Mouse (Mus musculus) ovary, postnatal 36 days (tissue): ENCODE data around the gene Reln.
A peak's percentile ranks its signal among the peaks of the same experiment; 100 is the strongest.

ENCODE experiments used
- DNase-seq: peaks from one replicate; pipeline ENCODE4 v3.0.0; 2022; ENCODE audit warnings: low spot score, mixed read lengths

Gene Reln

DNA sequence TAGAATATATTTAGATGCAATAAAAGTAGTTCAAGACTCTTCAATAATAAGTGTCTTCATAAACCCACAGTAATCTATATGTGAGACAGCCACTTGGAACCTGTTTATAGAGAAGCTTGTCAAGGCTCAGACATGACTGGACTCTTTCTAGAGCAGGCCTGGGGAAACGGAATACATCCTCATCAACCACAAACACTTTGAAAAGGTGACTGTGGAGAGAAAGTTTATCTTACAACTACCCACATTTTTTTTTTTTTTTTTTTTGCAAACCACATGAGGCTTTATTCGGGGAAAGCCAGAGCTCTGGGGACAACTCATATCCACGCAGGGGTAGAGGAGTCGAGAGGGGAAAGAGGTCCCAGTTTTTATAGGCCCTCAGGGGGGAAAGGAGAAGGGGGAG, 36.6 kb downstream of the Reln start:
- no peak for DNase-seq

DNA sequence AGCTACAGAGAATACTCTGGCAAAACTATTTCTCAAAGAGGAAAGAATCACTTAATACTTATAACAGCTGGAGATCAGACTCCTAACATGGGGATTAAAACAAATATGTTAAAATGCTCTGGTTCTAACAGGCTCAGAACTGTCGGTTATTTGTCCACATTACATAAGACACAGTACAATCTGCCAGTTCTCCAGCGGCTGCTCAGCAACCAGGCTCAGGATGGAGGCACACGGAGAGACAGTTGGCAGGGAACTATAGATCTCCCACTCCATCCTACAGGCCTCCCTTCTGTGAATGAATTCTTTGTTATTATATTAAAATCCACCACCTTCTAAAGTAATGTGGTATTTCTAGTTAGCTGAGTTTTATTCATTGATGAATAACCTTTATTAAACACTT, 37.4 kb downstream of the Reln start:
- DNase-seq, result no peak

DNA sequence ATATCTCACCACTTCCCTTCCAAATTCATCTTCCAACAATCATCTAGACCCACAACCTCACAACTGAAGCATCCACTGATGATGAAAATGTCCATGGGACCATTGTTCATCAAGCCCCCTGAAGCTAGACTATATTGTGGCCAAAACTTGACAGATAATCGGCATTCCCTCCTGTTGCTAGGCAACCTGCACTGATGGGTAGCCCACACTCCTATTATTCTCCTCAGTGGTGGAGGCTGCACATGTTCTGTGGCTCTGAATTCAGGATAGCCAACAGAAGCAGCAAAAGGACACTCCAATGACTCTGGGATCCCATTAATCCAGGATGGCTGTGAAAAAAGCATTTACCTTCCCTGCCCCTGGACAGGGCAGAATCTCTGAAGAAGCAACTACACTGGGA, 40.8 kb downstream of the Reln start:
- no peak for DNase-seq

DNA sequence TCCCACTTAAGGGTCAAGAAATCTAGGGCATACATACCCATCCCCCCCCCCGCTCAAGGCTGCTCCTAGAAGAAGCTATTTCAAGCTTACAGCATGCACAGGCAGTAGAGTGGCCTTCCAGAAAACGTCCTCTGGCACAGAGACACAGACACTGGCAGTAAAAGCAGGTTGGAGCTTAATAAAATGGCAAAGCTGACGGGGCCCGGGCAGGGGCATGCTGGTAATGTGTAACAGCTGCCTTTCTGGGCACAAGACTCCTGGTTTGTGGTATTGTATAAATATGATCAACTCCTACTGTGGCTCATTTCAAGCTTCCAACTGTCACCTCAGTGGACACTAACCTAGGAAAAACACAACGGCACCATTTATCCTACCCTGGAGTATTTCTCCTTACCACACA, 42.2 kb downstream of the Reln start:
- no peak for DNase-seq

DNA sequence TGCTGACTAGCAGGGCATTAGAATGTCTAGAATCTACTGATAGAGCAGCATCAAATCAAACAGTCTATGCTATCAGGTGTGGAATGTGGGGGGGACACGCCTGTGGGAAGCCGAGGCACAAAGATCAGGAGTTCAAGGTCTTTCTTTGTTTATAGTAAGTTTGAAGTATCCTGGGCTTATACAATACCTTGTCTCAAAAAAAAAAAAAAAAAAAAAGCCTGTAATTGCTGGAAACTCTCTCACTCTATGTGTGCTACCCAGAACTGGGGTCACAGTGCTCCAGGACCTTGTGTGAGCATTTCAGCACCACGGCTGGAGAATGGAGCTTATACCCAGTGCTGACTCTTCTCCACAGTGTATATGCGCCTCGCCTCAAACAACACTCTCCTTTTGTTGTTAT, 43.7 kb downstream of the Reln start:
- no peak for DNase-seq

DNA sequence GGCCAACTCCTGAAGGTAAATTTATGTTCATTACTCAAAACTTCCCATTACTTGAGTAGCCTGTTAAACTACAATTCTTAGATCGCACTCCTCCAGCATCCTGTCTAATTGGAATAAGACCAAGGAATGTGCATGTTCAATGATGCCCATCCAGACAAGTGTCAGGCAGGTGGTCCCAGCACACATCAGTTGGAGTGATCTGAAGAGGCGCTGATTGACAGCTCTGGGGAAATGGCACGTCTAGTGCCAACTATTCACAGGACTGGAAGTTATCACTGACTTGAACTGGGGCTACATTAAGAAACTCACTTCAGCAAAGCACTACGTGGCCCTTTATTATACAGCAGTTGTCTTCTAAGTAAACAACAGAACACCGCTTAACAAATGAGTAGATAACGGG, 44.5 kb downstream of the Reln start:
- no peak for DNase-seq

DNA sequence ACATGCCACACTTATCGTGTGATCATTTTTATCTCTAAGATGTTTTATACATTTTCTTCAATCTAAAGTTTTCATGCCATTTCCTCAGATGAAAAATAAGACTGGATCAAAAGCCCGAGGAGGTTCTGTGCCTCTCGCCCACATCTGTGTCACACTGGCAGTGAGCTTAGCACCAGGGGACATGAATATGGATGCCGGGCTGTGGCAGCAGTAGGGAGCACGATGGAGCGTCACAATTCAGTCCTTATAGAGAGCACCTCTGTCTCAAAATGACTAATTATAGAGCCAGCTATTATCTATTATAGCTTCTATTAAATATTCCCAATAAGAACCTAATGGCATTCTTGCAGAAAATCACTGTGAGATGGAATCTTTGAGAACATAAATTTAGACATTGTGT, 49.3 kb downstream of the Reln start:
- no peak for DNase-seq

DNA sequence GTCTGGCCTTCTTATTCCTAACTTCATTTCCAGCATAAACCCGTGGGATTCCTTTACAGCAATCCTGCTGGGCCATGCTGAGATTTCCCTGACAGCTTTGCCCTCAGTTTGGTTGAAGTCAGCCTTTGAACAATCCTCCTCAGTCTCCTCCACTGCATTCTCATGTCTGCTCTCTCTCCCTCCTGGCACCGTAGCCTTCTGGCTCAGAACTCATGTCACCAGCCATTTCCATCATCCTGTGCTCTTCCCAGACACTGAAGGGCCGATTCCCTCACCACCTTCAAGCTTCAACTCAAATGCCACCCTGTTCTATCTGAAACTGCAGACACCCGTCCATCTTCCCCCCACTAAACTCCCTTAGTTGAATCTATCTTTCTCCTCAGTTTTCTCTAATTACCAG, 53.1 kb downstream of the Reln start:
- no peak for DNase-seq

DNA sequence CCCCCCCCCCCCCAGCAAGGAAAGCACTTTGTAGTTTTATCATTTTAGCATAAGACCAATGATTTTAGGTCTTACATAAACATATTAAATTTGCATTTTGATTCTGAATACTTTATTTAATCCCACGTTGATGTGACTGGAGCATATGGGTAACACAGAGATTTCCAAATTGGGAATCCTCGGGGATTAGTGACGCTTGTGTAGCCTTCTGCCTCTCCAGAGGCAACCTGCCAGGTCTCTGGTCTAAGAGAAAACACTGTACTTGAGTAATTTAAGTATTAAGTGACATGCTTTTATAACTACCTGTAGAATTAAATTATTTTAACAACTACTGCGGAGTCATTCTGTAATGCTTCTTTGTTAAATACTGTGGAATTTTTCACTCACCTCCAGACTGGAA, 59.1 kb downstream of the Reln start:
- no peak for DNase-seq

DNA sequence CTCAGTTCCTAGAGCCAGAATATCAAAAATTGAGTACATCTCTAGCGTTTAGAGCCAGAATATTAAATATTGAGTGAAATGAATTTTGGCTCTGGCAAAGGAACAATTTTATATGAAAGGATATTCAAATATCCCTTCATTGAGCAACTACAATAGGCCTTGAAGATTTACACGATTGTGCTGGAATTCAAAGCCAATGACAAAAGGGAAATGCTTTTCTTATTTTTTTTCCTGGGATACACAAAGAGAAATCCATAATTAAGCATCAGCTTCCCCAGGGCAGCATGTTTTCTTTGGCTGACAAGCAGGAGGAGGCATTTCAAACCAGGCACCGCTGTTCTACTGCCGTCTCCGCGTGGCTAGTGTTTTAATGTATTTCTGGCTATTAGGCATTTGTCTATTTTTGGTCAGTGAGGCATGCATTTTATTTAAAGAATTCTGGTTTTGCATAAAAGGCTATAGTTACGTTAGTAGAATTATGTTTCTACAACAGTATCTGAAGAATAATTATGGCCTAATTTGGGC, 62.3 kb downstream of the Reln start:
- DNase-seq, result no peak

DNA sequence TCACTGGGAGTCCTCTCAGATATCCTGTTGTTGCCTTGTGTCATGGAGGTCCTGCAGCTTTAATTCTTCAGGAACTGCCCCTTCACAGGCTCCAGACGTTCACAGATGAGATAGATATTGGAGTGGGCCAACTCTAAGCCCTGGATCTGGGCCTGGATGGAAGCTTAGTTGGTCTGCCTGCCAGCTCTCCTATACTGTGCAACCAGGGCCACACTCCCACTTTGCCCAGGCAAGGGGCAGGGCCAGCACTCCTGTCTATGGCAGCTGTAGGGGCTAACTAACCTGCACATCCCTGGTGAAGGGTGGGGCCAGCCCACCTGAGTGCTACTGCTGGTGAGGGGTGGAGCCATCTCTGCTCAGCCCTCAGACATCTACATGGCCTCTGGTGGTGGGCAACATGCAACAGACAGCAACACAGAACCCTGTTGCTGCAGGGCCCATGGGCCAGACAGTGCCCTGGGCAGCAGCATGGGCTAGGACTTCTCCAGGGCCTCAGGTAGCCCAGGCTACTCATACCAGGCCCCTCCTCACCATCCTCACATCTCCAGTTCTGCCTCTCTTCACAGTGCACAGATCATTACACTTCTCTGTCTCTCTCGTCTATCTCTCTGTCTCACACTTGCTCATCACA, 63.9 kb downstream of the Reln start:
- DNase-seq, result no peak

DNA sequence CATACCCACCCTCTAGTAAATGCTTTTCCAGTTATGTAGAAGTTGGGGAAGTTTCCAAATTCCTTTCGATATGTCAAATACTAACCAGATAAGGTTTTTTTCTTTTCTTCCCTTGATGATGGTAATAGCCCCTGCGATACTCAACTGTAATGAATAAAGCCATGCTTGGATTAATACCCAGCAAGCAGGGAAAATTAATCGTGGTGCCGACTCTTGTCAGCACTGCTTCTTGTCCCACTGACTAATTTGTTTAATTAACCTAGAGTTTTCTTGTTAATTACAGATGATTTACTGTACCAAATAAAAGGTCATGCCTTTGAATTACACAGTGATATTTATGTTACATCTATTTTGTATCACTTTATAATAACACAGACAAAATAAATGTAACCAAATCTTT, 65.3 kb downstream of the Reln start:
- DNase-seq, result no peak

DNA sequence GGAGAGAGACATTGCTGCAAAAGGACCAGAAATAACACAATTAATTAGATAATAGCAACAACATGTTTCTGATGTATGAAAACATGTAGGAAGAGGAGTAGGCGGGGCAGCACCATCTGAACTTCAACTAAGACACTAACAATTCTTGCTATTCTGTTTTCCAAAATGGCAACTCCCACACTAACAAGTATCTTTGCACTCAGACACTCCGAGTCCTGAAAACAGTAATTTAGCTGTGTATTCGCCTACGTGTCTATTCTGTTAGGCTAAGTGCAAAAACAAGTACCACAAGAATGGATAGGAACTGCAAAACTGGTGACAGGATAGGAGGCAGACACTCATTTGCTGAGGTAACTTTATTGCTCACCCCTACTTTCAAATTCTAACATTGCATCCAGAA, 70.4 kb downstream of the Reln start:
- DNase-seq, result no peak

DNA sequence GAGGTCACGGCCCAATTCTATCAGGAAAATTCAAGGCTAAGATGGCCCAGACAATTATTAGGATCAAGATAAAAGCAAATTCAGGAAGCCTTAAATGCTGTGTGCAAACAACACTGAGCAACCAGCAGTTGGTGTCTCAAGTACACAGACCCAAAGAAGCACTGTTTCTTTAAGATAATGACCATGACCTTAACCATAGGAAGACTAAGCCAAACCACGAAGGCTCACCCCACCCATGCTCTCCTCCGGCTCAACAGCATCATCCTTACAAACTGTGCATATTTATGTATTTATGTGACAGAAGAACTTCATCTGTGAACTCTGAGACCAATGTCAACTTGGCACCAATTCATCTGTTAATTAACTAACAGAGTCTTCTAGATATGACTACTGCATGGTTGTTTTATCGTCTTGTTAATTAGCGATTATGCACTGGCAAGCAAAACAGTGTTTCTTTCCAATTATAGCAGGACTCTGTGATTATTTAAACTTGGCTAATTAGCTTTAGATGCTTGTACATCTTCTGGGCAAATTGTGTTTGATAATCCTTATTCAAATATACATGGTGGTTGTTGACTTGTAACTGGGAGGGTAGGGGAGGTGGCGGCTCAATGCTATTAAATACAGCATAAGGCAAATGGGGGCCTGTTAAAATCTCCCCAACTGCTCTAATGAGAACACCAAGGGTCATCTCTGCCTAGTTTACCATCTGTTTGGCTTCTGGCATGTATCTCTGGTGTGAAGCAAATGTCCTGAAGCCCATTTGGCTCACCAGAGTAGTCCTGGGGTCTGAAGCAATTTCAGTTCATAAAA, 77.8 kb downstream of the Reln start:
- DNase-seq, result no peak

DNA sequence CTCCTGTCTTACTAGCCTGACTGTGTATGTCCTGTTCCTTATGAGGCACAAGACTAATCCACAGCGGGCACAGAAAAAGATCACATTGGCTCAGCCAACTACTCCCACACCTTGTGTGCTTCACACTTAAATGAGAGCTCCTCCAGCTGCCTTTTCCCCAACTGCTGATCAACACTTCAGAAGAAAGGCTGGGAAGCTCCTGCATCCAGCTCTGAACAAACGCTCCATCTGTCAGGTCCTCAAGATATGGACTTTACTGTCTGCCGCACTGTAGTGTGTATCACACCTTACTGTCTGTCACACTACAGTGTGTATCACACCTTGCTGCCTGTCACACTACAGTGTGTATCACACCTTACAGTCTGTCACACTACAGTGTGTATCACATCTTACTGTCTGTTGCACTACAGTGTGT, 82.1 kb downstream of the Reln start:
- DNase-seq, result no peak

DNA sequence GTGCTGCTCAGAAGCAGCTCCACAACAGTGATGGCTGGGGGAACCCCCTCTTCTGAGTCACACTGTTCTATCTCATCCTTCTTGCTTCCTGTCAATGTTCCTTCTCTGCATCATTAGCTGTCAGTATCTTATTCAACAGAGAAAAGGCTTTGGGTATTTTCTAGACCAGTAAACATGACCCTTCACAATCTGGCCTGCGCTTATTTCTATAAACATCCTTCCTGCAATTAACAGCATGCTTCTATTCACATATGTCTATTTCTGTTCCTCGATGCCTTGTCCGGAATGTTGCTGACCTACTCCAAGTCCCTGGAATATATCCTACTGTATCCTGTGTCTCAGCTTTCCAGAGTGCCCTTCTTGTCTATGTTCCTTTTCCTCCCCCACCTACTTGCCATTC, 89.2 kb downstream of the Reln start:
- no peak for DNase-seq

DNA sequence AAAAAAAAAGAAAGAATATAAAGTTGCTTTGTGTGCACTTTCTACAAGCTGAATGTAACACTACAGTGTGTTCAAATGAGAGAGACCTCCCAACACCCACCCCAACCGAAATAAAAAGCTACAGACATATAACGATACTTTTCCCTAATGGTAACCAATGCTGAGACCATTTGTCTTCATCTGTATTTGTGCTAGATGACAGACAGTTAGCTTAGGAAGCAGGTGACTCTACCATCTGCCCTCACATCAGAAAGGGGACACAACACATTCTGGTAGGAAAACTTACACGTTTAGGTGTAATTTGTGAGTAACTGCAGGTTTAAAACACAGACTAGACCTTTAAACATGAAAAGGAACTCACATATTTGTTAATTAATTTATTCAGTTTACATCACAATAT, 90.6 kb downstream of the Reln start:
- no peak for DNase-seq

DNA sequence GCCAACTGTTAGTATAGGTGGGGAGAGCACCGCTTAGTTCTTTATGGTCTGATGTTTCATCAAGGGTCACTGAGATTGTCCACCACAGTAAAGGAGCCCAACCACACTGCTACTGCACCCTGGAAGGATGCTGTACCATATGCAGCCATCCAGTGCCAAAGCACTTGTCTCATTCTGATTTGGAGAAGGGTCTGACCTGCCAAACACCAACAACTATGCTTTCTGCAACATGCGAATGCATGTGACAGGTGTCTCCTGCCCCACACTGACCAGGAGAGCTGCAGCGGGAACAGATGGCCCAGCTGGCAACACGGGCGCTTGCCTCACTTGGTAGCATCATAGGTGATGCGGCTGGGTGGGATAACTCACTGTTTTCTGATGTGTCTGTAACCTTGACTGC, 91.2 kb downstream of the Reln start:
- no peak for DNase-seq

DNA sequence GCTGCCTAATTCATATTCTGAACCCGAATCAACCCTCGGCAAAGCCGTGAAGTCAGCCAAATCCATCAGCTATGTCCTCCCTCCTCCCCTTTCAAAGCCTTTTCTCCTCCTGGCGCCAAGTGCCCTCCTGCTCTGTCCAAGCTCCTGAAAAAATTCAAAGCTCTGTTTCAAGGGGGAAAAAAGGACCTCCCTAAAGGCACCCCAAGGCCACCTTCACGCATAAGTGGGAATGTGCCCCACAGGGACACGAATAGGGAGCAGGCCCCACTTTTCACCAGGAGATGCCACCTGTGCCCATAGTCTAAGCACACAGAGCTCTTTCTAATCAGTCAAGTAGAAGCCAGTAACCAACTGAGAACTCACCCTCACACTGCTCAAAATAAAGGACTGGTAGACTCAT, 96.7 kb downstream of the Reln start:
- no peak for DNase-seq

DNA sequence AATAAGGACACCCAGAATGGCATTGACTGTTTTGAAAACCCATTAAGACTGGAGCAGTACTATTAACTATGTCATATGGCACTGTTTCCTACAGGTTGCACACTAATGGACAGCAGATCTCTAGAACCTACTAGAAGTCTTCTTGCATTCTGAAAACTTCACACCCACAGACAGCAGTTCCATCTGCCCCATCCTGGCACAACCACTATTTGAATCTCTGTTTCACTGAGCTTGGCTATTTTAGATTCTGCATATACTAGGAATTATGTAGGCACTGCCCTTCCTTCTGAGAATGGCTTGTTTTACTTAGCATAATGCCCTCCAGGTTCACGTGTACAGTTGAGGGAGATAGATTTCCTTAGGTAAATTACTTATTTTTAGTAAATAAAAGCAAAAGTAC, 99.4 kb downstream of the Reln start:
- no peak for DNase-seq

DNA sequence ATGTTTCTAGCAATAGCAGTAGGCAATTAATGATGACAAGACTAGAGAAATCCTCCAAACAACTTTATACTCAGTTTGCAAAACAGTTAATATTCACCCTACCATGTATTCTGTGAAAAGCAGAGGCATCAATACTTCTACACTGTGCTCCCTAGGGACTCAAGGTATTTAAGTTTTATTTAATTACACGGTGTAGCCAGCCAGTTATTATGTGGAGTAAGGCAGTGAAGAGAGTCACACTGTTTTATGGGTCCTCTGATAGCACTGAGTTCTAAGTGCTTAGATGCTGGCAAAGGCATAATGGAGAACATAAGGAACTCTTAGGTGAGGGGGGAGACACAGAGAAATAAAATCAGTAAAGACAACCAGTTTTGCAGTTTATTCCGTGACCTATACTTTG, 101.0 kb downstream of the Reln start:
- DNase-seq, result no peak

DNA sequence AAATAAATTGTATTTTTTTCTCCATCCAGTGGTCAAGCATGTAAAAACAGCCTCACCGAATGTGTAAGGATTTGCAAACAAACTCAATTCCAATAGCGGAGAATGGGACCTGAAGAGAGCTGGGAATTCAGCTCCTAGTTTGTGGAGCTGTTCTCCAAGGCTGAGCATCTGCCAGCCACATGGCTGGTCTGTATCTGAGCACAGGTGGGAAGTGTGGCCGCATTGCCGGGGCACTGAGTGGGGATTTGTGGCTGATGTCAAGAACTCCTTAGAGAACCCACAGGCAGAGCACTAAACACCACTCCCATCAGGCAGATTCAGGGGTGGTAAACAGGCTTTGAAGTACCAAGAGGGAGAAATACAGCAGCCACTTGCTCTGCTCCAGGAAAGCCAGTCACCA, 102.9 kb downstream of the Reln start:
- no peak for DNase-seq

DNA sequence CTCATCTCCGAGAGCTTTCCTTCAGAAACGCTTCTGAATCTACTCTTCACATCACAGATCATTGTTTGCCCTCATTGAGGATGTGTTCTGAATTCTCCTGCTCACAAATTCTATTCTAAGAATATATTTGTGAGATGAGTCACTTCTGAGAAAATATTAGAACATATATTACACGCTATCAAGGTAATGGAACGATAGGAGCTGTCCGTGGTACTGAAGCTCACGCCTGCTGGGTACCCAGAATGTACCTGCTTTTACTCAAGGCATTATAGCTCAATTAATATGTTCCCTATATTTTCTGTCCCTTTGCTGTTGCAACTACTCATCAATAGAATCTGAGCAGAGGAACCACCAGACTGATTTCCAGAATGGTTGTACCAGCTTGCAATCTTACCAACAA, 107.7 kb downstream of the Reln start:
- DNase-seq, result peak; percentile 12

DNA sequence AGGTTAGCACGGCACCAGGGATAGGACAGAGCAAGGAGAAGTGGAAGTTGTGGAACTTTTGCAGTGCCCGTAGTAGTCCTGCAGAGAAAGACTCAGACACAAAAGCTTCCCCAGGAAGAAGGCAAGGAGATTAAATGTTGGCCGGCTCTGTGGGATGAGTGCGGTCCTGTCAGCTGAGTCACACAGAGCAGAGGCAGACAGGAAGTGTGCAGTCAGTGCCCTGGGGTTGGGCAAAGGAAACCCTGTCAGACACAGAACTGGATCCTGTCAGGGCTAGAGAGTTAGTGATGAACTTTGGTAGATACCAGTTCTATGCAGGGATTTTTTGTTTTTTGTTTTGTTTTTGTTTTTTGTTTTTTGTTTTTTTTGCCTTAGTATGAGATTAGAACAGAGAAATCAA, 120.0 kb downstream of the Reln start:
- DNase-seq, result no peak
